Mouse (Mus musculus) lung, adult 2 months (tissue): ENCODE measurements around the gene Slc24a4.

Experiments
- CTCF ChIP-seq: fragments of 200-500 bp; IDR thresholded peaks from 2 replicates; pipeline ENCODE4 v1.5.1; 2011; ENCODE audit warnings: mild to moderate bottlenecking, low read length, control low read depth; ENCODE audit not compliant: insufficient read depth
- POLR2A ChIP-seq: fragments of 200-500 bp; IDR thresholded peaks from 2 replicates; pipeline ENCODE4 v1.6.1; 2011; ENCODE audit warnings: low read depth, mild to moderate bottlenecking, control low read depth, low read length, borderline replicate concordance; ENCODE audit errors: extremely low read depth

DNA sequence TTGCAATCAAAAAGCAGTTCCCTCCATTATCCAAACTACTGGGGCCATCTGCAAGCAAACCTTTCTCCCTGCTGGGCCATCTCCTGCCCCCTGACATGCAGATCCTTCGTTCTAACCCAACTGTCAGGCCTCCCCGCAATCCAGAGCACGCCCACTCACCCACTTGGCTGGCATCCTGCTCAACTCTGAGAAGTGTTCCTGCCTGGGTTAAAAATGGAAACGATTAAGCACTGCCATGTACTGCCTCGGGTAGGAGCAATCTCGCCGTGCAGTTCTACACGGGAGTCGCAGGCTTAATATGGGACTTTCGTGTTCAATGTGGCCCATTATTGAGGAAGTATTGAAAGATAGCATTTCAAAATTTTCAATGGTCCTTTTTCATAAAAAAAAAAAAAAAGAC is 11.2 kb downstream of the Slc24a4 start:
- TF ChIP-seq CTCF (no peak), POLR2A (no peak)
